Mouse (Mus musculus) stomach, embryonic 14.5 days (tissue): Measurements from ENCODE around the gene Adcy7. TPM values are rescaled to one million over a fixed set of nuclear protein-coding genes. Genes with fewer than 3 reads are reported as not detected.

Experiments
- ATAC-seq: fragments of 200-750 bp; cut with Nextera tagmentation; 2 replicates; pipeline ENCODE4 v1.8.0; 2017; ENCODE audit warnings: low read depth, moderate TSS enrichment; ENCODE audit not compliant: insufficient number of reproducible peaks, insufficient read depth, low FRiP score
- H3K27ac ChIP-seq: fragments of 300-500 bp; sonication (generic); 2 replicates; pipeline ENCODE4 v1.5.1; 2014; ENCODE audit warnings: mild to moderate bottlenecking, low read length, moderate library complexity, mixed read lengths
- H3K27me3 ChIP-seq: fragments of 300-500 bp; sonication (generic); 2 replicates; pipeline ENCODE4 v1.6.1; 2014; ENCODE audit warnings: low read length, control low read depth, mixed read lengths; ENCODE audit not compliant: control insufficient read depth, insufficient read depth
- H3K36me3 ChIP-seq: fragments of 300-500 bp; sonication (generic); 2 replicates; pipeline ENCODE4 v1.6.1; 2014; ENCODE audit warnings: mild to moderate bottlenecking, control low read depth, low read length, moderate library complexity, mixed read lengths; ENCODE audit not compliant: control insufficient read depth, insufficient read depth
- H3K4me1 ChIP-seq: fragments of 300-500 bp; sonication (generic); 2 replicates; pipeline ENCODE4 v1.6.1; 2014; ENCODE audit warnings: low read length, control low read depth, mixed read lengths; ENCODE audit not compliant: control insufficient read depth, insufficient read depth
- H3K4me2 ChIP-seq: fragments of 300-500 bp; sonication (generic); replicated peaks from 2 replicates; pipeline ENCODE4 v1.6.1; 2014; ENCODE audit warnings: low read depth, low read length, control low read depth
- H3K4me3 ChIP-seq: fragments of 300-500 bp; sonication (generic); 2 replicates; pipeline ENCODE4 v1.5.1; 2014; ENCODE audit warnings: low read depth, low read length, control low read depth
- H3K9ac ChIP-seq: fragments of 300-500 bp; sonication (generic); replicated peaks from 2 replicates; pipeline ENCODE4 v1.6.1; 2014; ENCODE audit warnings: low read depth, mild to moderate bottlenecking, control low read depth, low read length, moderate library complexity, mixed read lengths
- H3K9me3 ChIP-seq: fragments of 300-500 bp; sonication (generic); 2 replicates; pipeline ENCODE4 v1.6.1; 2016; ENCODE audit warnings: low read depth, low read length, control low read depth; ENCODE audit not compliant: control insufficient read depth
- WGBS: fragments of 180-500 bp; shearing (Covaris S2); extraction: QIAGEN DNeasy Blood & Tissue Kit; methylation state at CpG from one replicate; pipeline ENCODE4 v1.1.7; 2014; 5-methylcytosine and 5-hydroxymethylcytosine counted together
- polyA plus RNA-seq: library from polyadenylated mRNA; unstranded; fragments of >200 nt; fragmentation: Nextera tagmentation; extraction: Ambion mirVana; gene quantifications from 2 replicates; pipeline ENCODE4 v1.2.1, GENCODE M21; 2014

Adcy7 gene
- polyA plus RNA-seq, 1 experiment from 2014 or later: 5.0 TPM

DNA sequence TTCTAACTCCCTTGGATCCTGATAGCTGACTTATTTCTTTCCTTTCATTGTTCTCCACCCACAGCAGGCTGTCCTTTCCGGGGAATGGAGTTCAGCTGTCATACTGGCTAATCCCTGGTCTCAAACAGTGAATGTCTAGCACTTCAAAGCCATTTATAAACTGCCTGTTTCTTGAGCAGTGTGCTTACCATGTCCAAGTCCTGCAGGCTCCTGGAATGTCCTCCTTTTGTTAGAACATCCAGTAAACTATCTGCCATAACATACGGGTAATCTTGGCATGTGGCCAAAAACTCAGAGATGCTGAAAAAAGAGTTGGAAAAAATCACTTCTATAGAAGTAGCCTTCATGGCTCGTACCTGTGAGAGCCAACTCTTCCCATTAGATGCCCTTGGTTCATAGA is 67.0 kb downstream of the Adcy7 start:
- ATAC-seq: no peak
- Histone ChIP-seq H3K4me2 (no peak overlapping the region), H3K27me3 (no peaks in the 10 kb centered on the region), H3K4me3 (no peak overlapping the region), H3K9ac (no peak overlapping the region), H3K9me3 (no peaks in the 10 kb centered on the region), H3K27ac (no peak overlapping the region), H3K36me3 (peaks cover 49% of the 10 kb centered on the region), H3K4me1 (no peaks in the 10 kb centered on the region)
- WGBS: 32% methylated on average over 3 of the region's 3 CpGs

DNA sequence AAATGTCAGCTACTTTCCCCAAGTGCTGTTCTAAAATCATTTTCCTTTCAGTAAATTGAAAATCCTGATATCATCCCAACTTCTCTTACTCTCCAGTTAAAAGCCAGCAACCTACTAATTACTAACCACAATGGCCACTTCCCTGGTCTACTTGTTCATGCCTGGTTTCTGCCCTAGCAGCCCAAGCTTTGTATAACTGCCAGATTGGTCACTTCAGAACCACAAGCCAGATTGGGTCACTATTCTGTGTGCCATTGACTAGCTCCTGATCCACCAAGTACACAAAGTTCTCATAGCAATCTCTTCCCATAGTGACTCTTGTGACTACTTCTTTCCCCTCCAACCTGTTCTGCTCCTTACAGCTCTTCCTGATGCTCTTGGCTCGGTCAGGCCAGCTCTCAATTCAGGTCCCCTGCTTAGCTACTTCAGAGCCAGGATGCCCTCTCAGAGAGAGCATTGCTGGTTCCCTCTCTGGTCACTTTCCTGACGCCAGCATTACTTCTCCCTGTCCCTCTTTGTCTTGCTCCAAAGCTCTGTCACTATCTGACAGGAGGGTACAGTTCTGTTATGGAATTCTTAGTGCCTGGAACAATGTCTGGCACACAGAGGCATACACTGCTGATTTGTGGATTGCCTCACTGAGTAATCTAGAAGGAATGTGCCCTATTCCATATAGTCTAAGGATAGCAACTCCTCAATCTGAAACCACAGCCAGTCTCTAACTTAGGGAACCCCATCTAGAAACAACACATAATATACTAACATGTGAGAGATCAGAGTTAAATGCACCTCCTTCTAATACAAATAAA is 67.9 kb downstream of the Adcy7 start:
- Histone ChIP-seq H3K27ac (peak overlapping the region; percentile 22; the same call in 1 of the 2 replicates), H3K27me3 (no peaks in the 10 kb centered on the region), H3K4me1 (no peaks in the 10 kb centered on the region), H3K36me3 (peaks cover 55% of the 10 kb centered on the region), H3K9ac (no peak overlapping the region), H3K9me3 (no peaks in the 10 kb centered on the region), H3K4me2 (no peak overlapping the region), H3K4me3 (no peak overlapping the region)
- no peak for ATAC-seq
- 84% methylated on average over 2 of the region's 2 CpGs for WGBS

DNA sequence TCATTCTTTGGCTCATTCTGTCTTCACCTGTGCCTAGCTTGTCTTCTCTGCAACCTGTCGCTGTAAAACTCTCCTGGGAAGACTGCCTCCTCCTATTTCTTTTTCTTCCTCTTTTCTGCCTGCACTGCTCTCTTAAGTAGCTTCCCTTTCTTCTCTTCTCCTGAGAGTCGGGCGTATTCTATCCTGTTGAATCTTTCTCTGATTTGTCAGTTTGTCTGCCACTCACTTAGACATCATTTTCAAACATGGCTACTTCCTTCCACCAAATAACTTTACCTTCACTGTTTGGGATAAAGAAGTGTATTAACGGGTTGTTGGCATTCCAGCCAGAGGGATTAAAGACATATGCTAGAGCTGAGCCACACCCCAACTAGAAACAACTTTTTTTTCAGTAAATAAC is 69.8 kb downstream of the Adcy7 start:
- ATAC-seq: no peak
- no peak overlapping the region for H3K9ac ChIP-seq
- H3K4me3 ChIP-seq: no peak overlapping the region
- no peaks in the 10 kb centered on the region for H3K4me1 ChIP-seq
- H3K4me2 ChIP-seq: no peak overlapping the region
- peaks cover 58% of the 10 kb centered on the region for H3K36me3 ChIP-seq
- H3K9me3 ChIP-seq: no peaks in the 10 kb centered on the region
- WGBS: 85% methylated on average over 4 of the region's 4 CpGs
- no peak overlapping the region for H3K27ac ChIP-seq
- no peaks in the 10 kb centered on the region for H3K27me3 ChIP-seq

DNA sequence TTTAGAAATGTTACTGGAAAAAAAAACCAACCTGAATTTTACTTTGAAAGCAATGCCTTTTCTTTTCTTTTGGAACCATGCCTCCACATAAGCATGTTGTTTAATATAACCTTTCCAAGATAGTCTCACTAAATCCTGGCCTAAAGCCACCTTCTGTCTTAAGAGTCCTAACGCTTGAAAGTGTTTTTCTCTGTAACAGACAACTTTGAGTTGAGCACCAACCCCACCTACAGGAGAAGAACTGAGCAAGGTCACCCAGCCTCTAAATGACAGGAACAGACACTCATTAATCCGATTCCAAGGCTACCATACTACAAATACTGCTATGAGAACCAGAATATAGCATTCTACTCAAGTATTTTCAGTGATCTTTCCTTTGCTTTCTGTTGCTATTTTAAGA is 76.8 kb downstream of the Adcy7 start:
- ATAC-seq: no peak
- no peaks in the 10 kb centered on the region for H3K9me3 ChIP-seq
- H3K4me1 ChIP-seq: 0 out of 2 replicates have a peak, but pooled peaks cover 4% of the 10 kb centered on the region
- WGBS: 59% methylated on average over 2 of the region's 2 CpGs
- H3K9ac ChIP-seq: no peak overlapping the region
- H3K36me3 ChIP-seq: peaks cover 75% of the 10 kb centered on the region
- H3K4me2 ChIP-seq: no peak overlapping the region
- no peaks in the 10 kb centered on the region for H3K27me3 ChIP-seq
- H3K4me3 ChIP-seq: no peak overlapping the region
- peak overlapping the region; percentile 59; the same call in 1 of the 2 replicates for H3K27ac ChIP-seq

DNA sequence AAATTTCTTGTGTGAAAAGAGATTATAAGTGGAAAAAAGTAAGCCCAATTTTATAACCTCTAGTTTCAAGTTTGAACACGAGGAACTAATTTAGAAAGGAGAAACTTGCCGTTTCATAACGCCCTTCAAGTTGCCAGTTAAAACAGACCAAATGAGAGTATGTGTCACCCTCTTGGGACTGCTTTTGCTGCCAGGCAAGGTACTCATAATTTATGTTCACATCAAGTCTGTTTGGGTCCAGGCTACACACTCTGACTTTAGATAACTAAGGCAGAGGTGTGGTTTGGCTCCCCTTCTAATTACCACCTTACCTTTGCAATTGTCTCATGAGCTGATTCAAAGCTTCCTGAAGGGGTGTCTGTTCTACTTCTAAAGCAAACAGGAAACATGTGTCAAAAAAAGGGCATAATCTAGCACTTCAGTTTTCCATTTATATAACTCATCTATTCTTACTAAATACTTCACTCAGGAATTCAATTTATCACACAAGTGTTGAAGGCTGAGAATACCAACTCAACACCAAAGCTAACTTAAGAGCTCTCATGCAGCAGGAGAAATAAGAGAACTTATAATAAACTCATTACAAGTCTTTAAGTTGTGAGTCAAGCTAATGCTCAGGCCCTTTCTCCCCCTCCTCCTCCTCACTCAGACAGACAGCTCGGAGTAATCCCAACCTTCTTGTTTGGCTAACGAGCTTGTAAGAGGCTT is 85.2 kb downstream of the Adcy7 start:
- H3K27me3 ChIP-seq: no peaks in the 10 kb centered on the region
- H3K4me2 ChIP-seq: no peak overlapping the region
- H3K27ac ChIP-seq: no peak overlapping the region
- no peaks in the 10 kb centered on the region for H3K9me3 ChIP-seq
- H3K4me1 ChIP-seq: peaks cover 7% of the 10 kb centered on the region; the same call in 1 of the 2 replicates
- H3K36me3 ChIP-seq: peaks cover 59% of the 10 kb centered on the region
- WGBS: 71% methylated on average over 5 of the region's 5 CpGs
- no peak overlapping the region for H3K4me3 ChIP-seq
- ATAC-seq: no peak
- no peak overlapping the region for H3K9ac ChIP-seq

DNA sequence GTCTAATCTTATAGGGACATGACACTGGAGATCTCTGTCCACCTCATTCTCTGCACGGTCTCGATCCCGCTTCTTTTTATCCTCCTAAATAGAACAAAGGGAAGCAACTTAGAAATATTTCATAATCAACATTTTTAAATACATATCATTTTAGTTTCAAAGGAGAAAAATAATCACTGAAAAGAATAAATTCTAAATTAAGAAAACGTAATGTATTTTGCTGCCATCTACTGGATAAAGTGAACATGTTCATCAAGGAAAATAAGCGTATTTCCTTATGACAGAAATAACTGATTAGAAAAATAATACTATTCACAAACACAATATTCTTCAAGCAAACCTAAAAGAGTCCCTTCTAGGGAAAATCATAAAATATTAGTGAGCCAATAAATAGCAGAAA is 85.7 kb downstream of the Adcy7 start:
- no peak for ATAC-seq
- Histone ChIP-seq H3K27me3 (no peaks in the 10 kb centered on the region), H3K9me3 (no peaks in the 10 kb centered on the region), H3K4me2 (no peak overlapping the region), H3K36me3 (peaks cover 54% of the 10 kb centered on the region), H3K4me3 (no peak overlapping the region), H3K4me1 (peaks cover 12% of the 10 kb centered on the region), H3K9ac (no peak overlapping the region), H3K27ac (no peak overlapping the region)
- 75% methylated on average over 5 of the region's 5 CpGs for WGBS

DNA sequence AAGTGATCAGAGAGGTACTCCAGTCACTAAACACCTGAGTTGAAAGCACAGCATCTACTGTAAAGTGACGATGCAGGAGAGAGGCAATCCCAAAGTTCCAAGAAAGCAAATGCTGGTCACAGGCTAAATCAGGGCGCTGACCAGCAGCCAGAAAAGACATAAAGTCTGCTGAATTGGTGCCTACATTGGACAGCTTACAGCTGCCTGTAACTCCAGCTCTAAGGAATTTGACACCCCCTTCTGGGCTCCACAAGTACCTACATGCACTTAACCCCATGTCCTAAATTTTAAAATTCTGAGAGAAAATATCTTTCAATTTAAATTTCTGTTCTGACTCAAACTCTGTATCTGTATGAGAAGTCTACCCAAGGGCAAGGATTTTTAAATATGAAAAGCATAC is 87.8 kb downstream of the Adcy7 start:
- no peaks in the 10 kb centered on the region for H3K9me3 ChIP-seq
- no peak overlapping the region for H3K27ac ChIP-seq
- no peak overlapping the region for H3K4me3 ChIP-seq
- H3K9ac ChIP-seq: no peak overlapping the region
- no peaks in the 10 kb centered on the region for H3K27me3 ChIP-seq
- H3K36me3 ChIP-seq: peaks cover 40% of the 10 kb centered on the region
- no peak for ATAC-seq
- WGBS: 77% methylated on average over 2 of the region's 2 CpGs
- H3K4me2 ChIP-seq: peak overlapping the region; percentile 93
- peaks cover 13% of the 10 kb centered on the region for H3K4me1 ChIP-seq

DNA sequence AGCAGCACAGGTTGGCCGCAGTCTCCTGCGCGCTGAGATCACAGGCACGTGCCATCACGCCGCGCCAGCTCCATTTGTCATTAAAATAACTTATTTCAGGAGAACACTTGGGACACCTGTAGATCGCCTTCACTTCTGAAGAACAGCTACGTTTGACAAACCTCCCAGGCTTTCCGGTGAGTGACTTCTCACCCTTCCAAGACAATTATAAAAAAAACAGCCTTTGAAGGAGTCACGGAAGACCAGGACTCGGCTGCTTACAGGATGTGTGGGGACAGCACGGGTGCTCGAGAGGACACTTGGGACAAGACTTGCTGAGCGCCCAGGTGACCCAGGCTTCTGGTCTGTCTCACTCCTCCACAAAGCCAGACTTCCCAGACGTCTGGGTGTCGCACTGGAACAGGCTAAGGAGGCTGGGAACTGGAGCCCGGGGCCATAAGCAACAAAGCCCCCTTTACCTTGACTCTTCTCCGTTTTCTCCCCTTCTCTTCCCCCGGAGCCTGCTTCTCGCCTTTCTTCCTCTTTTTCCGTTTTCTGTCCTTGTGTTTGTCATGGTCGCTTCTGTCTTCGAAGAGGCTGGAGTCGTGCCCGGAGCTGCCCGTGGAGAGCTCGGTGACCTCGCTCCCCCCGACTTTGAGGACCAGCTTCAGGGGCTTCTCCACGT is 89.0 kb downstream of the Adcy7 start:
- WGBS: 1% methylated on average over 31 of the region's 31 CpGs
- Histone ChIP-seq H3K4me2 (peak overlapping the region; percentile 93), H3K4me3 (peak overlapping the region; percentile 96), H3K9ac (peak overlapping the region; percentile 95), H3K4me1 (peaks cover 13% of the 10 kb centered on the region), H3K27me3 (no peaks in the 10 kb centered on the region), H3K36me3 (peaks cover 29% of the 10 kb centered on the region), H3K27ac (peak overlapping the region; percentile 82), H3K9me3 (no peaks in the 10 kb centered on the region)
- no peak; the same call in 1 of the 2 replicates for ATAC-seq
